Mouse (Mus musculus): Measurements from ENCODE around the gene Ralgps2. TPM values are rescaled to one million over a fixed set of nuclear protein-coding genes. Genes with fewer than 3 reads are reported as not detected.

Gene Ralgps2
- polyA plus RNA-seq, 1 experiment: 7.8 TPM

DNA sequence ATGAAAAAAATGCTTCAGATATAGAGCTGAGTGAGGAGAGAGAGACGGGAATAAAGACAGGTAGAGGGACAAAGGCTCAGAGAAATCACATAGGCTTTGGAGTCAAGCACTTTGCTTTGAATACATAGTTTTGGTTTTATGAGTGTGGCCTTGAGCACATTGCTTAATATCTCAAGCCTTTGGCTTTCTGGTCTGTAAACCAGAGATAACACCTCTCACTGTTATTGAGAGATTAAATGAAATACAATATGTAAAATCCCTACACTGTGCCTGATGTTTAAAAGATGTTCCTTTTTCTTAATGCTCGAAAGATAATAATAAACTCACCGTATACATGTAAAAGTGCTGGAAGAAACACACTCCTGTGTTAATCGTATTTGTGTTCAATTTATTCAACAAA, 33.0 kb upstream of the Ralgps2 start:
- no peak overlapping the region for H3K4me3 ChIP-seq

DNA sequence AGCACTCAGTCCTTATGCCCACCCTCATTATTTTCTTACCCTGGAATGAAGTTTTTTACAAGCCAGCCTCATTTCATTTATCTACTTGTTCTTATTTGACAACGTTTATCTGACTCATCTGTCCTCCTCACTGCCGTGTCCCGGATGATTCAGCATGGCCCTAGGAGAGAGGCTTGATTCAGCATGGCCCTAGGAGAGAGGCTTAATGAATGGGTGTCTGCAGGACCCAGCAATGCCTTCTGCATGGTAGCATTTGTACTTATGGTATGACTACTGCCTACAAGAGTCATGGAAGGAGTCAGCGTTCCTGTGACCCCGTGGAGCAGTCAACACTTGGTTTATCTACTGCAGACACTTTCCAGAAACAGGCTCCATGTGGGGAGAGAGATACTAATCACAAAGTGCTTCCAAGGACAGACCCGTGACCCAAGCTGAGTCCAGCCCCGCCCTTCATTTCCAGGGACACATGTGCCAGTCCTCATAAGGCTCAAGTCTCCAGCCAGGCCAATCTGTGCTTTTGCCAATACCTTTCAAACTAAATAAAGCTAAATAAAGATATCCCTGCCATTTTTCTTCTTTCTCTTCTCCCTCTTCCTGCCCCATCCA, 31.9 kb upstream of the Ralgps2 start:
- no peak for TF ChIP-seq TCF12 (IDR thresholded peaks at IDR 0.05; ENCODE audit: insufficient read depth, poor library complexity, severe bottlenecking)
- no peak for TF ChIP-seq POLR2AphosphoS2 (IDR thresholded peaks at IDR 0.05; ENCODE audit: insufficient read length, low read depth)
- no peak for TF ChIP-seq MAX (IDR thresholded peaks at IDR 0.05; ENCODE audit: low read depth)
- TF ChIP-seq TCF3 (IDR thresholded peaks at IDR 0.05; ENCODE audit: insufficient read length, low read depth): no peak
- no peak for TF ChIP-seq REST (IDR thresholded peaks at IDR 0.05; ENCODE audit: insufficient read depth, insufficient read length)
- no peak for TF ChIP-seq SRF (IDR thresholded peaks at IDR 0.05; ENCODE audit: control insufficient read depth, insufficient read length, low read depth)
- TF ChIP-seq CEBPB (IDR thresholded peaks at IDR 0.05; ENCODE audit: insufficient read depth, poor library complexity, severe bottlenecking): no peak
- TF ChIP-seq MYOD1 (IDR thresholded peaks at IDR 0.05; ENCODE audit: control insufficient read depth in 1 of 3, insufficient read length in 2 of 3, low read depth in 2 of 3): no peak
- TF ChIP-seq MYOG (IDR thresholded peaks at IDR 0.05; ENCODE audit: control insufficient read depth in 1 of 3, insufficient read depth in 1 of 3, insufficient read length in 2 of 3, low read depth in 2 of 3): no peak
- TF ChIP-seq USF1 (IDR thresholded peaks at IDR 0.05; ENCODE audit: low read depth): no peak
- no peak for TF ChIP-seq POLR2A (IDR thresholded peaks at IDR 0.05; ENCODE audit: insufficient read length, low read depth)
- TF ChIP-seq E2F4 (IDR thresholded peaks at IDR 0.05; ENCODE audit: insufficient read depth): no peak
- Histone ChIP-seq H3K79me2 (ENCODE audit: control insufficient read depth, insufficient read depth) (no peaks in the 10 kb centered on the region), H3K36me3 (ENCODE audit: control insufficient read depth, insufficient read depth) (no peaks in the 10 kb centered on the region), H3K27me3 (ENCODE audit: control insufficient read depth, insufficient read depth, insufficient read length) (no peaks in the 10 kb centered on the region), H3ac (ENCODE audit: control insufficient read depth, insufficient read length) (no peak overlapping the region), H3K4me2 (ENCODE audit: low read depth) (no peak overlapping the region), H3K4me3 (no peak overlapping the region)

More for the DNA sequence above, 33.0 kb upstream of the Ralgps2 start:
- H3K36me3 ChIP-seq (ENCODE audit: control insufficient read depth, insufficient read depth): no peaks in the 10 kb centered on the region
- no peak overlapping the region for H3ac ChIP-seq (ENCODE audit: control insufficient read depth, insufficient read length)
- H3K4me2 ChIP-seq (ENCODE audit: low read depth): no peak overlapping the region
- TF ChIP-seq CEBPB (IDR thresholded peaks at IDR 0.05; ENCODE audit: insufficient read depth, poor library complexity, severe bottlenecking) (no peak), TCF12 (IDR thresholded peaks at IDR 0.05; ENCODE audit: insufficient read depth, poor library complexity, severe bottlenecking) (no peak), E2F4 (IDR thresholded peaks at IDR 0.05; ENCODE audit: insufficient read depth) (no peak), TCF3 (IDR thresholded peaks at IDR 0.05; ENCODE audit: insufficient read length, low read depth) (no peak), POLR2A (IDR thresholded peaks at IDR 0.05; ENCODE audit: insufficient read length, low read depth) (no peak), MYOD1 (IDR thresholded peaks at IDR 0.05; ENCODE audit: control insufficient read depth in 1 of 3, insufficient read length in 2 of 3, low read depth in 2 of 3) (no peak), SRF (IDR thresholded peaks at IDR 0.05; ENCODE audit: control insufficient read depth, insufficient read length, low read depth) (no peak), POLR2AphosphoS2 (IDR thresholded peaks at IDR 0.05; ENCODE audit: insufficient read length, low read depth) (no peak), MAX (IDR thresholded peaks at IDR 0.05; ENCODE audit: low read depth) (no peak), MYOG (IDR thresholded peaks at IDR 0.05; ENCODE audit: control insufficient read depth in 1 of 3, insufficient read depth in 1 of 3, insufficient read length in 2 of 3, low read depth in 2 of 3) (no peak), REST (IDR thresholded peaks at IDR 0.05; ENCODE audit: insufficient read depth, insufficient read length) (no peak)
- no peaks in the 10 kb centered on the region for H3K27me3 ChIP-seq (ENCODE audit: control insufficient read depth, insufficient read depth, insufficient read length)
- H3K79me2 ChIP-seq (ENCODE audit: control insufficient read depth, insufficient read depth): no peaks in the 10 kb centered on the region

DNA sequence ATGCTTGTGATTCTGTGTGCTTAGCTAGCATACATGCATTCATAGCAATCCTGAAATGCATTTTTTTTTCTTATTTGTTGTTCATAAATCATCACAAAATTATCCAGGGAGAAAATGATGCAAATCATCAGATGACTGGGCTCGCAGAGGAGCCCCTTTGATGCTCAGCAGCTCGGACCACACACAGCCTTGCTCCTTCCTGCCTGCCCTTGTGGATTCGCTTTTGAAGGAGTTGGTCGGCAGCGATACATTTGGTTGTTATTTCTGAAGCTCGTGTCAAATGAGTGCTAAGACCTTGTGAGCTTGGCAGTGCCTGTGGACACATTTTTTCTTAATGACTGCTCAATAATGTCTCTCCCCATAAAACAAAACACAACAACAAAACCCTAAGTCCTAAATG, 31.2 kb upstream of the Ralgps2 start:
- no peak overlapping the region for H3K4me3 ChIP-seq
- H3K36me3 ChIP-seq (ENCODE audit: control insufficient read depth, insufficient read depth): no peaks in the 10 kb centered on the region
- H3K27me3 ChIP-seq (ENCODE audit: control insufficient read depth, insufficient read depth, insufficient read length): no peaks in the 10 kb centered on the region
- H3K79me2 ChIP-seq (ENCODE audit: control insufficient read depth, insufficient read depth): no peaks in the 10 kb centered on the region
- no peak overlapping the region for H3ac ChIP-seq (ENCODE audit: control insufficient read depth, insufficient read length)
- no peak for TF ChIP-seq E2F4 (IDR thresholded peaks at IDR 0.05; ENCODE audit: insufficient read depth)
- TF ChIP-seq CEBPB (IDR thresholded peaks at IDR 0.05; ENCODE audit: insufficient read depth, poor library complexity, severe bottlenecking): no peak
- no peak for TF ChIP-seq POLR2AphosphoS2 (IDR thresholded peaks at IDR 0.05; ENCODE audit: insufficient read length, low read depth)
- no peak for TF ChIP-seq TCF12 (IDR thresholded peaks at IDR 0.05; ENCODE audit: insufficient read depth, poor library complexity, severe bottlenecking)
- TF ChIP-seq POLR2A (IDR thresholded peaks at IDR 0.05; ENCODE audit: insufficient read length, low read depth): no peak
- TF ChIP-seq TCF3 (IDR thresholded peaks at IDR 0.05; ENCODE audit: insufficient read length, low read depth): no peak
- no peak for TF ChIP-seq MAX (IDR thresholded peaks at IDR 0.05; ENCODE audit: low read depth)
- TF ChIP-seq MYOD1 (IDR thresholded peaks at IDR 0.05; ENCODE audit: control insufficient read depth in 1 of 3, insufficient read length in 2 of 3, low read depth in 2 of 3): no peak
- TF ChIP-seq REST (IDR thresholded peaks at IDR 0.05; ENCODE audit: insufficient read depth, insufficient read length): no peak
- TF ChIP-seq USF1 (IDR thresholded peaks at IDR 0.05; ENCODE audit: low read depth): no peak
- TF ChIP-seq MYOG (IDR thresholded peaks at IDR 0.05; ENCODE audit: control insufficient read depth in 1 of 3, insufficient read depth in 1 of 3, insufficient read length in 2 of 3, low read depth in 2 of 3): no peak
- H3K4me2 ChIP-seq (ENCODE audit: low read depth): no peak overlapping the region

DNA sequence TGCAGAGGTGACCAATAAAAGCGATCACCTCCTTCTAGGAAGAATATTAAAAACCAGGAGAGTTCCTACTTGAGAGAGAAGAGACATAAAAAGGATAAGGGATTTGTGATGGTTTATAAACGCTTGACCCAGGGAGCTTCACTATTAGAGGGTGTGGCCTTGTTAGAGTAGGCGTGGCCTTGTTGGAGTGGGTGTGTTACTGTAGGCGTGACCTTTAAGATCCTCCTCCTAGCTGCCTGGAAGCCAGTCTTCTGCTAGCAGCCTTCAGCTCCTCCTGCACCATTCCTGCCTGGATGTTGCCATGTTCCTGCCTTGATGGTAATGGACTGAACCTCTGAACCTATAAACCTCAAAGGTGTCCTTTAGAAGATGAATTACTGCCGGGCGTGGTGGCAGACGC, 28.7 kb upstream of the Ralgps2 start:
- Histone ChIP-seq H3K4me3 (no peak overlapping the region), H3K4me2 (ENCODE audit: low read depth) (no peak overlapping the region), H3K36me3 (ENCODE audit: control insufficient read depth, insufficient read depth) (no peaks in the 10 kb centered on the region), H3K27me3 (ENCODE audit: control insufficient read depth, insufficient read depth, insufficient read length) (no peaks in the 10 kb centered on the region), H3K79me2 (ENCODE audit: control insufficient read depth, insufficient read depth) (no peaks in the 10 kb centered on the region), H3ac (ENCODE audit: control insufficient read depth, insufficient read length) (no peak overlapping the region)
- TF ChIP-seq USF1 (IDR thresholded peaks at IDR 0.05; ENCODE audit: low read depth) (no peak), REST (IDR thresholded peaks at IDR 0.05; ENCODE audit: insufficient read depth, insufficient read length) (no peak), MYOD1 (IDR thresholded peaks at IDR 0.05; ENCODE audit: control insufficient read depth in 1 of 3, insufficient read length in 2 of 3, low read depth in 2 of 3) (no peak), E2F4 (IDR thresholded peaks at IDR 0.05; ENCODE audit: insufficient read depth) (no peak), CEBPB (IDR thresholded peaks at IDR 0.05; ENCODE audit: insufficient read depth, poor library complexity, severe bottlenecking) (no peak), TCF12 (IDR thresholded peaks at IDR 0.05; ENCODE audit: insufficient read depth, poor library complexity, severe bottlenecking) (no peak), TCF3 (IDR thresholded peaks at IDR 0.05; ENCODE audit: insufficient read length, low read depth) (no peak), MYOG (IDR thresholded peaks at IDR 0.05; ENCODE audit: control insufficient read depth in 1 of 3, insufficient read depth in 1 of 3, insufficient read length in 2 of 3, low read depth in 2 of 3) (no peak), MAX (IDR thresholded peaks at IDR 0.05; ENCODE audit: low read depth) (no peak), POLR2A (IDR thresholded peaks at IDR 0.05; ENCODE audit: insufficient read length, low read depth) (no peak), POLR2AphosphoS2 (IDR thresholded peaks at IDR 0.05; ENCODE audit: insufficient read length, low read depth) (no peak), SRF (IDR thresholded peaks at IDR 0.05; ENCODE audit: control insufficient read depth, insufficient read length, low read depth) (no peak)
